Mouse (Mus musculus) megakaryocyte, embryonic 14.5 days (primary cell): ENCODE data around the gene Vrk3. TPM values are rescaled to one million over a fixed set of nuclear protein-coding genes. Genes with fewer than 3 reads are reported as not detected.
"Not testable (repeated sequence)": the region's sequence is repeated elsewhere in the genome, so short reads cannot be mapped to it uniquely, and the experiment has no call there.

Source experiments
- H3K27me3 ChIP-seq: replicated peaks from 2 replicates; pipeline ENCODE3; 2012; ENCODE audit warnings: inconsistent platforms
- H3K36me3 ChIP-seq: replicated peaks from 2 replicates; pipeline ENCODE3; 2012; ENCODE audit warnings: low read length, inconsistent platforms, mixed read lengths
- H3K4me1 ChIP-seq: 2 replicates; pipeline ENCODE4 v1.6.1; 2012; ENCODE audit warnings: inconsistent platforms
- H3K4me3 ChIP-seq: replicated peaks from 2 replicates; pipeline ENCODE3; 2012; ENCODE audit warnings: moderate library complexity, mild to moderate bottlenecking, inconsistent platforms
- H3K9me3 ChIP-seq: 2 replicates; pipeline ENCODE4 v1.6.1; 2012; ENCODE audit warnings: inconsistent platforms
- FLI1 ChIP-seq: IDR thresholded peaks from 2 replicates; pipeline ENCODE4 v1.6.1; 2012; ENCODE audit warnings: low read length, inconsistent platforms, mixed read lengths
- GATA1 ChIP-seq: IDR thresholded peaks from 3 replicates; pipeline ENCODE4 v1.6.1; 2012; ENCODE audit warnings: mixed read lengths, low read length, inconsistent platforms, borderline replicate concordance
- polyA plus RNA-seq: library from polyadenylated mRNA; stranded (reverse); fragments of >175 nt; gene quantifications from 2 replicates; pipeline ENCODE4 v1.2.3, GENCODE M21; 2012; ENCODE audit warnings: low replicate concordance; ENCODE audit not compliant: insufficient read depth

The Vrk3 gene
- polyA plus RNA-seq, result 63.8 and 68.6 TPM in 2 replicates

- TF ChIP-seq FLI1 (no peak), GATA1 (no peak)
- Histone ChIP-seq H3K36me3 (peaks cover 24% of the 10 kb centered on the region), H3K27me3 (peaks cover 11% of the 10 kb centered on the region), H3K4me1 (peaks cover 57% of the 10 kb centered on the region), H3K4me3 (peak within 1 kb of the TSS; percentile 94), H3K9me3 (no peaks in the 10 kb centered on the region)
Observed at GRCm38 (mm10) chr7:44748101-44749044, at the start of gene Vrk3. TSS of gene Vrk3 (plus strand) at chr7:44748413.

- H3K4me3 ChIP-seq, result no peak overlapping the region
- peaks cover 26% of the 10 kb centered on the region for H3K4me1 ChIP-seq
- no peak for TF ChIP-seq FLI1
- peaks cover 38% of the 10 kb centered on the region for H3K27me3 ChIP-seq
- H3K9me3 ChIP-seq, result peaks cover 18% of the 10 kb centered on the region
- H3K36me3 ChIP-seq, result no peaks in the 10 kb centered on the region
Observed at GRCm38 (mm10) chr7:44701921-44702320, 46.3 kb upstream of the Vrk3 start.

GRCm38 (mm10) chr7:44702985-44703384 is 45.2 kb upstream of the Vrk3 start:
- TF ChIP-seq FLI1 (no peak), GATA1 (no peak)
- Histone ChIP-seq H3K9me3 (peaks cover 23% of the 10 kb centered on the region), H3K27me3 (peaks cover 27% of the 10 kb centered on the region), H3K4me3 (no peak overlapping the region), H3K4me1 (peaks cover 16% of the 10 kb centered on the region), H3K36me3 (no peaks in the 10 kb centered on the region)

- H3K4me1 ChIP-seq, result peaks cover 11% of the 10 kb centered on the region
- no peak overlapping the region for H3K4me3 ChIP-seq
- H3K27me3 ChIP-seq, result peaks cover 22% of the 10 kb centered on the region
- H3K9me3 ChIP-seq, result peaks cover 31% of the 10 kb centered on the region
- TF ChIP-seq FLI1, result no peak
- no peak for TF ChIP-seq GATA1
- no peaks in the 10 kb centered on the region for H3K36me3 ChIP-seq
Observed at GRCm38 (mm10) chr7:44704363-44704762, 43.9 kb upstream of the Vrk3 start.

- H3K27me3 ChIP-seq, result peaks cover 19% of the 10 kb centered on the region
- H3K36me3 ChIP-seq, result no peaks in the 10 kb centered on the region
- no peak overlapping the region for H3K4me3 ChIP-seq
- TF ChIP-seq GATA1, result no peak
- peaks cover 11% of the 10 kb centered on the region for H3K4me1 ChIP-seq
- peaks cover 33% of the 10 kb centered on the region for H3K9me3 ChIP-seq
Observed at GRCm38 (mm10) chr7:44705086-44705485, 43.1 kb upstream of the Vrk3 start.

- Histone ChIP-seq H3K4me1 (peaks cover 4% of the 10 kb centered on the region), H3K27me3 (peaks cover 14% of the 10 kb centered on the region), H3K36me3 (no peaks in the 10 kb centered on the region), H3K9me3 (peaks cover 42% of the 10 kb centered on the region), H3K4me3 (no peak overlapping the region)
- TF ChIP-seq FLI1, result no peak
Observed at GRCm38 (mm10) chr7:44706322-44706721, 41.9 kb upstream of the Vrk3 start.

- TF ChIP-seq GATA1 (no peak), FLI1 (no peak)
Observed at GRCm38 (mm10) chr7:44707169-44707675, 41.0 kb upstream of the Vrk3 start.

GRCm38 (mm10) chr7:44708093-44708492 is 40.1 kb upstream of the Vrk3 start:
- Histone ChIP-seq H3K27me3 (peaks cover 14% of the 10 kb centered on the region), H3K9me3 (peaks cover 42% of the 10 kb centered on the region)
- H3K36me3 ChIP-seq, H3K4me3 ChIP-seq, H3K4me1 ChIP-seq: not testable (repeated sequence)

More at GRCm38 (mm10) chr7:44707169-44707675, 41.0 kb upstream of the Vrk3 start:
- no peaks in the 10 kb centered on the region for H3K36me3 ChIP-seq
- no peak overlapping the region for H3K4me3 ChIP-seq
- peaks cover 11% of the 10 kb centered on the region for H3K27me3 ChIP-seq
- H3K4me1 ChIP-seq, result no peaks in the 10 kb centered on the region
- H3K9me3 ChIP-seq, result peaks cover 42% of the 10 kb centered on the region

- TF ChIP-seq FLI1, result no peak
- no peak for TF ChIP-seq GATA1
- H3K4me1 ChIP-seq, result no peaks in the 10 kb centered on the region
- no peaks in the 10 kb centered on the region for H3K36me3 ChIP-seq
- no peak within 1 kb of the TSS for H3K4me3 ChIP-seq
- H3K9me3 ChIP-seq, result peaks cover 45% of the 10 kb centered on the region
- H3K27me3 ChIP-seq, result peaks cover 14% of the 10 kb centered on the region
Observed at GRCm38 (mm10) chr7:44708574-44708973, 39.6 kb upstream of the Vrk3 start, which contains the start of gene Izumo2. TSS of gene Izumo2 (plus strand) at chr7:44708742.

GRCm38 (mm10) chr7:44709881-44710280 is 38.3 kb upstream of the Vrk3 start:
- Histone ChIP-seq H3K36me3 (no peaks in the 10 kb centered on the region), H3K9me3 (peaks cover 46% of the 10 kb centered on the region), H3K4me3 (no peak overlapping the region), H3K27me3 (peaks cover 17% of the 10 kb centered on the region), H3K4me1 (no peaks in the 10 kb centered on the region)
- TF ChIP-seq GATA1 (no peak), FLI1 (no peak)
